Mouse (Mus musculus): ENCODE data around the gene Klf1. TPM values are rescaled to one million over a fixed set of nuclear protein-coding genes. Genes with fewer than 3 reads are reported as not detected.

The Klf1 gene
- polyA plus RNA-seq, 1 experiment from 2014 or later = 0.64 TPM

GRCm38 (mm10) chr8:84908421-84909161, 6.9 kb downstream of the Klf1 start, which contains the start of gene Dnase2a:
Gene Dnase2a (plus strand): TSS chr8:84908560.
- ATAC-seq (ENCODE audit: low FRiP score, low read depth) = peak; percentile 80
- Histone ChIP-seq H3K27me3 (0 out of 2 replicates have a peak, but pooled peaks cover 11% of the 10 kb centered on the region), H3K4me3 (peak within 1 kb of the TSS; percentile 35), H3K9me3 (no peaks in the 10 kb centered on the region), H3K27ac (replicated peaks) (no peak within 1 kb of the TSS), H3K4me2 (peak within 1 kb of the TSS; percentile 62), H3K36me3 (peaks cover 31% of the 10 kb centered on the region), H3K4me1 (replicated peaks) (peaks cover 13% of the 10 kb centered on the region), H3K9ac (peak within 1 kb of the TSS; percentile 39)
- 2% methylated on average over 45 of the region's 45 CpGs for WGBS

GRCm38 (mm10) chr8:84909162-84909767, 7.5 kb downstream of the Klf1 start:
- ATAC-seq (ENCODE audit: low FRiP score, low read depth) = no peak; the same call in 1 of the 2 replicates
- Histone ChIP-seq H3K4me2 (peak overlapping the region; percentile 62), H3K9me3 (no peaks in the 10 kb centered on the region), H3K4me3 (peak overlapping the region; percentile 35), H3K27me3 (peaks cover 14% of the 10 kb centered on the region; the same call in 1 of the 2 replicates), H3K4me1 (replicated peaks) (peaks cover 13% of the 10 kb centered on the region), H3K9ac (no peak overlapping the region), H3K36me3 (peaks cover 35% of the 10 kb centered on the region), H3K27ac (replicated peaks) (no peak overlapping the region)
- WGBS = 47% methylated on average over 20 of the region's 20 CpGs

GRCm38 (mm10) chr8:84909949-84910348, 8.2 kb downstream of the Klf1 start:
- WGBS = 85% methylated on average over 5 of the region's 5 CpGs

GRCm38 (mm10) chr8:84910551-84910950, 8.8 kb downstream of the Klf1 start:
- Histone ChIP-seq H3K9me3 (no peaks in the 10 kb centered on the region), H3K36me3 (peaks cover 47% of the 10 kb centered on the region), H3K4me1 (replicated peaks) (peaks cover 13% of the 10 kb centered on the region), H3K9ac (no peak overlapping the region), H3K4me3 (no peak overlapping the region), H3K4me2 (no peak overlapping the region), H3K27me3 (peaks cover 16% of the 10 kb centered on the region; the same call in 1 of the 2 replicates), H3K27ac (replicated peaks) (no peak overlapping the region)
- no peak for ATAC-seq (ENCODE audit: low FRiP score, low read depth)
- WGBS = 93% methylated on average over 6 of the region's 6 CpGs

More at GRCm38 (mm10) chr8:84909949-84910348, 8.2 kb downstream of the Klf1 start:
- Histone ChIP-seq H3K27ac (replicated peaks) (no peak overlapping the region), H3K27me3 (peaks cover 12% of the 10 kb centered on the region; the same call in 1 of the 2 replicates), H3K9ac (no peak overlapping the region), H3K9me3 (no peaks in the 10 kb centered on the region), H3K36me3 (peaks cover 41% of the 10 kb centered on the region), H3K4me3 (no peak overlapping the region), H3K4me1 (replicated peaks) (peaks cover 13% of the 10 kb centered on the region), H3K4me2 (no peak overlapping the region)
- no peak for ATAC-seq (ENCODE audit: low FRiP score, low read depth)

GRCm38 (mm10) chr8:84911854-84912253, 10.1 kb downstream of the Klf1 start:
- Histone ChIP-seq H3K4me1 (replicated peaks) (peaks cover 13% of the 10 kb centered on the region), H3K36me3 (peaks cover 60% of the 10 kb centered on the region), H3K9me3 (no peaks in the 10 kb centered on the region), H3K27me3 (peaks cover 17% of the 10 kb centered on the region; the same call in 1 of the 2 replicates), H3K9ac (no peak overlapping the region), H3K4me3 (no peak overlapping the region), H3K4me2 (no peak overlapping the region), H3K27ac (replicated peaks) (no peak overlapping the region)
- ATAC-seq (ENCODE audit: low FRiP score, low read depth) = no peak
- WGBS = 82% methylated on average over 9 of the region's 9 CpGs

GRCm38 (mm10) chr8:84912391-84912790, 10.7 kb downstream of the Klf1 start:
- Histone ChIP-seq H3K27ac (replicated peaks) (no peak overlapping the region), H3K9ac (no peak overlapping the region), H3K4me2 (peak overlapping the region; percentile 51; the same call in 1 of the 2 replicates), H3K4me3 (no peak overlapping the region), H3K27me3 (peaks cover 17% of the 10 kb centered on the region; the same call in 1 of the 2 replicates), H3K36me3 (peaks cover 66% of the 10 kb centered on the region), H3K4me1 (replicated peaks) (peaks cover 13% of the 10 kb centered on the region), H3K9me3 (no peaks in the 10 kb centered on the region)
- WGBS = 22% methylated on average over 27 of the region's 27 CpGs
- 0 out of 2 replicates have a peak, but pooled peaks have one; percentile 16 for ATAC-seq (ENCODE audit: low FRiP score, low read depth)

- ATAC-seq (ENCODE audit: low FRiP score, low read depth) = no peak
- H3K27me3 ChIP-seq = peaks cover 17% of the 10 kb centered on the region; the same call in 1 of the 2 replicates
- peaks cover 13% of the 10 kb centered on the region for H3K4me1 ChIP-seq (replicated peaks)
- peak overlapping the region; percentile 51 for H3K4me2 ChIP-seq
- peaks cover 72% of the 10 kb centered on the region for H3K36me3 ChIP-seq
- no peaks in the 10 kb centered on the region for H3K9me3 ChIP-seq
- H3K9ac ChIP-seq = peak overlapping the region; percentile 16; the same call in 1 of the 2 replicates
- peak overlapping the region; percentile 9 for H3K4me3 ChIP-seq
- H3K27ac ChIP-seq (replicated peaks) = no peak overlapping the region
- 6% methylated on average over 55 of the region's 55 CpGs for whole genome bisulfite sequencing
These were observed 11.3 kb downstream of the Klf1 start for GRCm38 (mm10) chr8:84912895-84913501.

GRCm38 (mm10) chr8:84913502-84913900, 11.8 kb downstream of the Klf1 start:
- Histone ChIP-seq H3K9me3 (no peaks in the 10 kb centered on the region), H3K4me1 (replicated peaks) (peaks cover 10% of the 10 kb centered on the region), H3K27ac (replicated peaks) (no peak overlapping the region), H3K9ac (no peak overlapping the region), H3K36me3 (peaks cover 77% of the 10 kb centered on the region), H3K4me3 (peak overlapping the region; percentile 9), H3K27me3 (peaks cover 17% of the 10 kb centered on the region; the same call in 1 of the 2 replicates), H3K4me2 (peak overlapping the region; percentile 51)
- 16% methylated on average over 9 of the region's 9 CpGs for WGBS
- ATAC-seq (ENCODE audit: low FRiP score, low read depth) = no peak

GRCm38 (mm10) chr8:84913960-84914359, 12.2 kb downstream of the Klf1 start:
- peaks cover 17% of the 10 kb centered on the region; the same call in 1 of the 2 replicates for H3K27me3 ChIP-seq
- H3K9me3 ChIP-seq = no peaks in the 10 kb centered on the region
- H3K4me2 ChIP-seq = no peak overlapping the region
- peaks cover 82% of the 10 kb centered on the region for H3K36me3 ChIP-seq
- H3K9ac ChIP-seq = no peak overlapping the region
- no peak overlapping the region for H3K4me3 ChIP-seq
- no peak overlapping the region for H3K27ac ChIP-seq (replicated peaks)
- no peak for ATAC-seq (ENCODE audit: low FRiP score, low read depth)
- H3K4me1 ChIP-seq (replicated peaks) = peaks cover 6% of the 10 kb centered on the region
- WGBS = 40% methylated on average over 4 of the region's 4 CpGs

GRCm38 (mm10) chr8:84915269-84915668, 13.5 kb downstream of the Klf1 start:
- H3K4me3 ChIP-seq = no peak overlapping the region
- H3K9me3 ChIP-seq = no peaks in the 10 kb centered on the region
- no peak overlapping the region for H3K9ac ChIP-seq
- WGBS = 91% methylated on average over 8 of the region's 8 CpGs
- H3K4me1 ChIP-seq (replicated peaks) = peaks cover 5% of the 10 kb centered on the region; the same call in 1 of the 2 replicates
- no peak for ATAC-seq (ENCODE audit: low FRiP score, low read depth)
- H3K27me3 ChIP-seq = peaks cover 19% of the 10 kb centered on the region; the same call in 1 of the 2 replicates
- H3K4me2 ChIP-seq = no peak overlapping the region
- peaks cover 90% of the 10 kb centered on the region for H3K36me3 ChIP-seq
- no peak overlapping the region for H3K27ac ChIP-seq (replicated peaks)

- 33% methylated on average over 20 of the region's 20 CpGs for WGBS
- H3K9me3 ChIP-seq = no peaks in the 10 kb centered on the region
- no peak overlapping the region for H3K4me3 ChIP-seq
- H3K36me3 ChIP-seq = peaks cover 93% of the 10 kb centered on the region
- peaks cover 14% of the 10 kb centered on the region; the same call in 1 of the 2 replicates for H3K27me3 ChIP-seq
- no peak overlapping the region for H3K27ac ChIP-seq (replicated peaks)
- H3K4me2 ChIP-seq = no peak overlapping the region
- ATAC-seq (ENCODE audit: low FRiP score, low read depth) = no peak
- peaks cover 4% of the 10 kb centered on the region; the same call in 1 of the 2 replicates for H3K4me1 ChIP-seq (replicated peaks)
- H3K9ac ChIP-seq = no peak overlapping the region
These were observed 16.1 kb downstream of the Klf1 start for GRCm38 (mm10) chr8:84917781-84918180.

Measured in hindbrain, embryonic 15.5 days (tissue).